Mouse (Mus musculus) spleen, adult 2 months (tissue): ENCODE data around the gene Ss18l1.

Source experiments
- CTCF ChIP-seq: fragments of 200-500 bp; IDR thresholded peaks from 2 replicates; pipeline ENCODE4 v1.5.1; 2011; ENCODE audit warnings: mild to moderate bottlenecking, inconsistent platforms; ENCODE audit not compliant: insufficient read depth, insufficient read length, insufficient replicate concordance; ENCODE audit errors: extremely low read depth
- POLR2A ChIP-seq: fragments of 200-500 bp; IDR thresholded peaks from 2 replicates; pipeline ENCODE4 v1.6.1; 2011; ENCODE audit warnings: low read depth, low read length, inconsistent platforms

DNA sequence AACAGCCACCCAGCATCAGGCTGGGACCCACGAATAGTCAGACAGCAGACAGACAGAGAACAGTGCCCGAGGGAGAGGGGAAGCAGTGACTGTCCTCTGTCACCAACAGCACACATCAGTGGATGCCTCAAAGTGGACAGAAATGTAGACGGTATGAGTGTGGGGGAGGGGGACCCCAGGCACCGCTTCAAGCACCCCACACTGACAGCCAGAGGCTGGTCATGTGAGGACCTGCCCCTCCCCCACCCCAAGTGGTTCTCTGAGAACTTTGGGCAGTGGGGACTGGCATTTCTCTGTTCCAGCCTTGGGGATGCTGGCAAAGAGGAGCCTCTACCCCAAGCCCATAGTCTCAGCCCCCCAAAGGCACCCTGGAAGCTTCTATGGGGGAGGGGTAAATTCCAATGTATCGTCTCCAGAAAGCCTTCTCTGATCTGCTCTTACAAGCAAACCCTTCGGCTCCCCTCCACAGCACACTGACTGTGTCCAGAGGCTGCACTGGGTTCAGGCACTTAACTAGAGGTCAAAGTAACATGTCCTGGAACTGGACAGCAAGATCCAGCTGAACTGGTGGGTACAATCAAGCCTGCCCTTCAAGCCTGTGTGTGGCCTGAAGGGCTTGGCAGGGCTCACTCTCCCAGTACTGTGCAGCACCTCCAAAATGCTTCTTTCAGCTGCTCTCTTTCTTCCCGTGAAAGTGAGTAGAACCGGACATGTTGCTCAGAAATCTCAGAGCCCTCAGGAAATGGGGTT lies 63.3 kb downstream of the Ss18l1 start:
- no peak for TF ChIP-seq POLR2A
- TF ChIP-seq CTCF = no peak
